Mouse (Mus musculus) G1E (cell line): ENCODE measurements at regions not wholly inside any gene's neighbourhood (a gene's known extent, or its start where the extent isn't known, plus 50 kb on each side); places are given as distances from the start of the nearest gene placed in this dataset.

Experiments used
- CTCF ChIP-seq: IDR thresholded peaks from 2 replicates; pipeline ENCODE4 v1.5.1; 2012; ENCODE audit warnings: low read depth, low read length, inconsistent platforms, mixed read lengths
- GATA1 ChIP-seq: IDR thresholded peaks from 2 replicates; pipeline ENCODE4 v1.6.1; 2012; ENCODE audit warnings: borderline replicate concordance, low read length, inconsistent platforms, mixed read lengths
- GATA2 ChIP-seq: IDR thresholded peaks from 2 replicates; pipeline ENCODE4 v1.6.1; 2012; ENCODE audit warnings: low read depth, low read length, inconsistent platforms, borderline replicate concordance
- POLR2AphosphoS5 ChIP-seq: IDR thresholded peaks from 2 replicates; pipeline ENCODE4 v1.6.1; 2012; ENCODE audit warnings: low read depth, low read length, inconsistent platforms; ENCODE audit not compliant: insufficient replicate concordance
- TAL1 ChIP-seq: conservative IDR thresholded peaks from 2 replicates; pipeline ENCODE4 v1.6.1; 2012; ENCODE audit warnings: low read depth, low read length, inconsistent platforms, mixed read lengths

- TF ChIP-seq CTCF (no peak), TAL1 (no peak), GATA1 (no peak), GATA2 (no peak), POLR2AphosphoS5 (no peak)
Observed at GRCm38 (mm10) chr8:117880279-117880975, 78.7 kb upstream of the Mphosph6 start.
